Mouse (Mus musculus): ENCODE results near the gene Tpsb2. TPM values are rescaled to one million over a fixed set of nuclear protein-coding genes. Genes with fewer than 3 reads are reported as not detected.

Tpsb2 gene
- polyA plus RNA-seq, 1 experiment from 2014 or later = 15.3 TPM

GRCm38 (mm10) chr17:25340003-25340402 lies 26.1 kb upstream of the Tpsb2 start:
- H3K9ac ChIP-seq (replicated peaks; ENCODE audit: low read depth) = no peak overlapping the region
- H3K4me1 ChIP-seq (ENCODE audit: insufficient read depth, low read depth, low read length) = no peaks in the 10 kb centered on the region
- 83% methylated on average over 6 of the region's 6 CpGs for WGBS

DNA sequence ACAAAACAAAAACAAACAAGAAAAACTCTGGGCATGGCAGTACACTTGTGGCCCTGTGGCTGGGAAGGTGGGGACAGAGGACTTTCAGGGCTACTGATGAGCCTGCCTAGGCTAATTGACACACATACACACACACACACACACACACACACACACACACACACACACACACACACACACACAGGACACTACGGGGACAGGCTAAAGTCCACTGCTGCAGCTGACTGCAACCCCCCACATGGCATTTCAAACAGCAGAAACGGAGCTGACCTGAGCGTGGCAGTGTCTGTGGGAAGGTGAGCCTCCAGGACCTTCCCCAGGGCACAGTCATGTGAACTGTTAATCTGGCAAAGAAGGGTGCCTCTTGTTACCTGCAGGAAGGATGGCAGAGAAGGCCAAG lies 24.6 kb upstream of the Tpsb2 start:
- Histone ChIP-seq H3K9me3 (ENCODE audit: low read length) (no peaks in the 10 kb centered on the region), H3K27me3 (replicated peaks; ENCODE audit: insufficient read depth, low read length) (no peaks in the 10 kb centered on the region), H3K4me3 (ENCODE audit: low read depth, low read length) (no peak overlapping the region), H3K27ac (ENCODE audit: low read length) (no peak overlapping the region), H3K9ac (replicated peaks; ENCODE audit: low read depth) (no peak overlapping the region), H3K36me3 (ENCODE audit: insufficient read depth, low read length) (no peaks in the 10 kb centered on the region), H3K4me2 (replicated peaks; ENCODE audit: low read depth, low read length) (no peak overlapping the region), H3K4me1 (ENCODE audit: insufficient read depth, low read depth, low read length) (no peaks in the 10 kb centered on the region)
- DNase-seq (ENCODE audit: low spot score) (no peak), ATAC-seq (no peak)
- 51% methylated on average over 3 of the region's 3 CpGs for WGBS
- TF ChIP-seq EP300 (IDR thresholded peaks at IDR 0.05) (no peak), CTCF (IDR thresholded peaks at IDR 0.05) (no peak)

More at GRCm38 (mm10) chr17:25340003-25340402, 26.1 kb upstream of the Tpsb2 start:
- H3K4me2 ChIP-seq (replicated peaks; ENCODE audit: low read depth, low read length) = no peak overlapping the region
- no peak overlapping the region for H3K27ac ChIP-seq (ENCODE audit: low read length)
- H3K4me3 ChIP-seq (ENCODE audit: low read depth, low read length) = no peak overlapping the region
- DNase-seq (ENCODE audit: low spot score) = no peak
- no peaks in the 10 kb centered on the region for H3K9me3 ChIP-seq (ENCODE audit: low read length)
- H3K36me3 ChIP-seq (ENCODE audit: insufficient read depth, low read length) = no peaks in the 10 kb centered on the region
- H3K27me3 ChIP-seq (replicated peaks; ENCODE audit: insufficient read depth, low read length) = no peaks in the 10 kb centered on the region
- no peak for ATAC-seq
- TF ChIP-seq EP300 (IDR thresholded peaks at IDR 0.05) = no peak
- no peak for TF ChIP-seq CTCF (IDR thresholded peaks at IDR 0.05)

- TF ChIP-seq CTCF (IDR thresholded peaks at IDR 0.05) = no peak
- no peak for TF ChIP-seq EP300 (IDR thresholded peaks at IDR 0.05)
- Histone ChIP-seq H3K27me3 (replicated peaks; ENCODE audit: insufficient read depth, low read length) (no peaks in the 10 kb centered on the region), H3K4me1 (ENCODE audit: insufficient read depth, low read depth, low read length) (no peaks in the 10 kb centered on the region), H3K9me3 (ENCODE audit: low read length) (no peaks in the 10 kb centered on the region), H3K4me3 (ENCODE audit: low read depth, low read length) (no peak within 1 kb of the TSS), H3K4me2 (replicated peaks; ENCODE audit: low read depth, low read length) (no peak within 1 kb of the TSS), H3K27ac (ENCODE audit: low read length) (no peak within 1 kb of the TSS), H3K9ac (replicated peaks; ENCODE audit: low read depth) (no peak within 1 kb of the TSS), H3K36me3 (ENCODE audit: insufficient read depth, low read length) (no peaks in the 10 kb centered on the region)
- no peak for DNase-seq (ENCODE audit: low spot score)
- 87% methylated on average over 4 of the region's 4 CpGs for WGBS
- ATAC-seq = no peak
Measured at GRCm38 (mm10) chr17:25345462-25345861, 20.6 kb upstream of the Tpsb2 start, which contains the start of gene Tpsab1. Gene Tpsab1, minus strand, starts transcription at chr17:25345562.

GRCm38 (mm10) chr17:25361291-25361690 lies 4.8 kb upstream of the Tpsb2 start:
- Histone ChIP-seq H3K36me3 (ENCODE audit: insufficient read depth, low read length) (no peaks in the 10 kb centered on the region), H3K9me3 (ENCODE audit: low read length) (no peaks in the 10 kb centered on the region), H3K27me3 (replicated peaks; ENCODE audit: insufficient read depth, low read length) (no peaks in the 10 kb centered on the region), H3K4me3 (ENCODE audit: low read depth, low read length) (no peak overlapping the region), H3K4me1 (ENCODE audit: insufficient read depth, low read depth, low read length) (no peaks in the 10 kb centered on the region), H3K9ac (replicated peaks; ENCODE audit: low read depth) (no peak overlapping the region), H3K27ac (ENCODE audit: low read length) (no peak overlapping the region), H3K4me2 (replicated peaks; ENCODE audit: low read depth, low read length) (no peak overlapping the region)
- no peak for ATAC-seq
- TF ChIP-seq EP300 (IDR thresholded peaks at IDR 0.05) (no peak), CTCF (IDR thresholded peaks at IDR 0.05) (no peak)
- WGBS = 63% methylated on average over 2 of the region's 2 CpGs
- no peak for DNase-seq (ENCODE audit: low spot score)

GRCm38 (mm10) chr17:25363726-25364125 lies 2.4 kb upstream of the Tpsb2 start:
- ATAC-seq (no peak), DNase-seq (ENCODE audit: low spot score) (peak; percentile 36)
- H3K4me2 ChIP-seq (replicated peaks; ENCODE audit: low read depth, low read length) = no peak overlapping the region
- H3K9me3 ChIP-seq (ENCODE audit: low read length) = no peaks in the 10 kb centered on the region
- no peak overlapping the region for H3K4me3 ChIP-seq (ENCODE audit: low read depth, low read length)
- no peaks in the 10 kb centered on the region for H3K36me3 ChIP-seq (ENCODE audit: insufficient read depth, low read length)
- H3K9ac ChIP-seq (replicated peaks; ENCODE audit: low read depth) = no peak overlapping the region
- TF ChIP-seq CTCF (IDR thresholded peaks at IDR 0.05) = peak; percentile 77
- TF ChIP-seq EP300 (IDR thresholded peaks at IDR 0.05) = no peak
- no peaks in the 10 kb centered on the region for H3K27me3 ChIP-seq (replicated peaks; ENCODE audit: insufficient read depth, low read length)
- H3K4me1 ChIP-seq (ENCODE audit: insufficient read depth, low read depth, low read length) = no peaks in the 10 kb centered on the region
- no peak overlapping the region for H3K27ac ChIP-seq (ENCODE audit: low read length)
- 0% methylated on average over 1 of the region's 1 CpGs for WGBS

- Histone ChIP-seq H3K36me3 (ENCODE audit: insufficient read depth, low read length) (no peaks in the 10 kb centered on the region), H3K9ac (replicated peaks; ENCODE audit: low read depth) (no peak within 1 kb of the TSS), H3K9me3 (ENCODE audit: low read length) (no peaks in the 10 kb centered on the region), H3K4me2 (replicated peaks; ENCODE audit: low read depth, low read length) (no peak within 1 kb of the TSS), H3K4me3 (ENCODE audit: low read depth, low read length) (no peak within 1 kb of the TSS), H3K4me1 (ENCODE audit: insufficient read depth, low read depth, low read length) (no peaks in the 10 kb centered on the region), H3K27me3 (replicated peaks; ENCODE audit: insufficient read depth, low read length) (no peaks in the 10 kb centered on the region), H3K27ac (ENCODE audit: low read length) (no peak within 1 kb of the TSS)
- TF ChIP-seq CTCF (IDR thresholded peaks at IDR 0.05) (no peak), EP300 (IDR thresholded peaks at IDR 0.05) (no peak)
- 63% methylated on average over 3 of the region's 3 CpGs for WGBS
- ATAC-seq (no peak), DNase-seq (ENCODE audit: low spot score) (no peak)
Measured at GRCm38 (mm10) chr17:25368973-25369372, 2.9 kb downstream of the Tpsb2 start, which contains the start of gene Tpsg1. Gene Tpsg1, plus strand, starts transcription at chr17:25369273.

DNA sequence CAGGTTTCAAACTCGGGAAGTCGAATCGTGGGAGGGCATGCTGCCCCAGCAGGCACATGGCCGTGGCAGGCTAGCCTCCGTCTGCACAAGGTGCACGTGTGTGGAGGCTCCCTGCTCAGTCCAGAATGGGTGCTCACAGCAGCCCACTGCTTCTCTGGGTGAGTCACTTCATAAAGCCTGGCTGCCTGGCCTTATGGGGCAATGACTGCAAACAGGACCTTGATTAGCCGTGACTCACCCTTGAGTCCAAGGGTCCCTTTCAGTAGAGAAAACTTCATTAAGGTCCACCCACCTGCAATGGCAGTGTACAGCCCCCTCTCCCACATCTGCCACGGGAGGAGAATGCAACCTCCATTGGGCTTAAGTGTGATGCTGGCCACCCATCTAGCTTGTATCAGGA lies 6.4 kb downstream of the Tpsb2 start:
- ATAC-seq (no peak), DNase-seq (ENCODE audit: low spot score) (no peak)
- Histone ChIP-seq H3K27me3 (replicated peaks; ENCODE audit: insufficient read depth, low read length) (no peaks in the 10 kb centered on the region), H3K4me2 (replicated peaks; ENCODE audit: low read depth, low read length) (no peak overlapping the region), H3K4me1 (ENCODE audit: insufficient read depth, low read depth, low read length) (no peaks in the 10 kb centered on the region), H3K27ac (ENCODE audit: low read length) (no peak overlapping the region), H3K9me3 (ENCODE audit: low read length) (no peaks in the 10 kb centered on the region), H3K4me3 (ENCODE audit: low read depth, low read length) (no peak overlapping the region), H3K9ac (replicated peaks; ENCODE audit: low read depth) (no peak overlapping the region), H3K36me3 (ENCODE audit: insufficient read depth, low read length) (no peaks in the 10 kb centered on the region)
- 81% methylated on average over 8 of the region's 8 CpGs for WGBS
- TF ChIP-seq EP300 (IDR thresholded peaks at IDR 0.05) = no peak
- no peak for TF ChIP-seq CTCF (IDR thresholded peaks at IDR 0.05)
